Mouse (Mus musculus): ENCODE data around the gene Map4k2. TPM values are rescaled to one million over a fixed set of nuclear protein-coding genes. Genes with fewer than 3 reads are reported as not detected.
A peak's percentile ranks its signal among the peaks of the same experiment; 100 is the strongest.

Gene Map4k2
- total RNA-seq, 2 experiments from 2014 or later: 27.2 to 37.3 TPM

DNA sequence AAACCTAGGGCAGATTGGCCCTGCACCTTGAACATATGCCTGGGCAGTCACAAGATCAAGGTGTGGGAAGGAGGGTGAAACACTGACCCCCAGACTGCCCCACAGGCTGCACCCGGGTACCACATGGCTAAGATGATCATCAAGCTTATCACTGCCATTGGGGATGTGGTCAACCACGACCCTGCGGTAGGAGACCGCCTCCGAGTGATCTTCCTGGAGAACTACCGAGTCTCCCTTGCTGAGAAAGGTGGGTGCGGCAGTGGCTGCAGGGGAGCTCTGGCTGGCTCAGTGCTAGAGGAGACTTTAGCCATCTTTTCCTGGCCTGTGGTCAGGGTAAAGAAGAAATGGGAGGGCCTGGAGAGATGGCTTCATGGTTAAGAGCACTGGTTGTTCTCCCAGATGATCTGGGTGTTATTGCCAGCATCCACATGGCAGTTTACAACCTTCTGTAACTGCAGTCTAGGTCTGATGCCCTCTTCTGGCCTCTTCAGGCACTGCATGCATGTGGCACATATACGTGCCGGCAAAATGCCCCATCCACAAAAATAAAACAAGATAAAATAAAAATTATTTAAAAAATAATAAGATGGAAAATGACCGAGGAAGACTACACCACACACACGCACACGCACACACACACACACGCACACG is 51.9 kb downstream of the Map4k2 start:
- ATAC-seq (replicated peaks; ENCODE audit: low FRiP score, low TSS enrichment, poor library complexity, severe bottlenecking): no peak

- ATAC-seq (replicated peaks; ENCODE audit: low FRiP score, low TSS enrichment, poor library complexity, severe bottlenecking): no peak
These were observed 52.7 kb downstream of the Map4k2 start for GRCm38 (mm10) chr19:6393637-6394036.

DNA sequence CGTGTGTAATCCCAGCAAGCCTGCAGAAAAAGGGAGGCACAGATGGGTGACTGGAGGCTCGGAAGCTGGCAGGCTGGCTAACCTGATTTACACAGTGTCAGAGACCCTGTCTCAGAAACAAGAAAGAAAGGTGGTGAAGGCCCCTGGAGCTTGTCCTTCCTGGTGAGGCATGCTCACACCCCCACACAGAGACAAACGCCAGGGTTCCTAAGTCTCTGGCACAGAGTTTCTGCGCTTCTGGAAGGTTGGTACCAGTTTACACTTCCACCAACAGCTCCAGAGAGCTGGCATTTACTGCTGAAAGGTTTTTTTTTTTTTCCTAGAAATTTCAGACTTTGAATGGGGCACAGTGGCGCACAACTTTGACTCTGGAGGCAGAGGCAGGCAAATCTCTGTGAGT is 55.3 kb downstream of the Map4k2 start:
- ATAC-seq (replicated peaks; ENCODE audit: low FRiP score, low TSS enrichment, poor library complexity, severe bottlenecking): no peak

- no peak for ATAC-seq (replicated peaks; ENCODE audit: low FRiP score, low TSS enrichment, poor library complexity, severe bottlenecking)
These were observed 56.8 kb downstream of the Map4k2 start for GRCm38 (mm10) chr19:6397582-6398249.

- no peak for ATAC-seq (replicated peaks; ENCODE audit: low FRiP score, low TSS enrichment, poor library complexity, severe bottlenecking)
These were observed 57.7 kb downstream of the Map4k2 start for GRCm38 (mm10) chr19:6398447-6399284.

DNA sequence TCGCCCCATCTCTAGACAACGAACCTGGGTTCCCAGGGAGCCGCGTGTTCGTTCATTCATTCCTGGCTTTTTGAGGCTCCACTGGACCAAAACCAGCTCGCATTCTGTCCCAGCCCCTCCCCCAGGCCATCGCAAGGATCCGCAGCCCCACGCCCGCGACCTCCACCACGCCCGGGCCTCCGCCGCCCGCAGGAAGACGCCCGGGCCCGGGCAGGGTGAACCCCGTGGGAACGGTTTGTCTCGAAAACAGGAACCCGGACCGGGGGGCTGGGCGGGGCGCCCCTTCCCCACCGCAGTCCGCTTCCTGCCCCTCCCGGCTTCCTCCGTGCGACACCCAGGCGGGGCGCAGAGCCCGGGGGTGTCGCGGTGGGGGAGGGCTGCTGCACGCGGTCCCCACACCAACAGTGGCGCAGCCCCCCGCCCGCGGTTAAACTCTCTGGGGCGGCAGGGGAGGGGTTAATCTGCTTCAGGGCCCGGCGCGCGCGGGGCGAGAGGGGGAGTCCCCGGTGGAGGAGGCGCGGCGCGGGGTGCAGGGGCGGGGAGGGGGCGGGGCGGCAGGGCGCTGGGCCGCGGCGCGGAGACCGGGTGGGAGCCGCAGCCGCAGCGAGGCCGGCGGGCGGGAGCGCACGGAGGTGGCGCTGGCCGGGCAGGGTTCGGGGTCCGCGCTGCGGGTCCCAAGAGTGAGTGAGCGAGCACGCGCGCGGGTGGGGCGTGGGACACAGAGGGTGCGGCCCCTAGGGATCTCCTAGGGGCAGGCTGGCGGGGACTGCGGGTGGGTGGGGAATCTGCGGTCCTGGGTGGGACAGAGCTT is 58.6 kb downstream of the Map4k2 start, which contains the start of gene Rasgrp2:
Gene Rasgrp2, plus strand, starts transcription at position 56 of the 811 bp plus-strand sequence.
- ATAC-seq (replicated peaks; ENCODE audit: low FRiP score, low TSS enrichment, poor library complexity, severe bottlenecking): no peak

DNA sequence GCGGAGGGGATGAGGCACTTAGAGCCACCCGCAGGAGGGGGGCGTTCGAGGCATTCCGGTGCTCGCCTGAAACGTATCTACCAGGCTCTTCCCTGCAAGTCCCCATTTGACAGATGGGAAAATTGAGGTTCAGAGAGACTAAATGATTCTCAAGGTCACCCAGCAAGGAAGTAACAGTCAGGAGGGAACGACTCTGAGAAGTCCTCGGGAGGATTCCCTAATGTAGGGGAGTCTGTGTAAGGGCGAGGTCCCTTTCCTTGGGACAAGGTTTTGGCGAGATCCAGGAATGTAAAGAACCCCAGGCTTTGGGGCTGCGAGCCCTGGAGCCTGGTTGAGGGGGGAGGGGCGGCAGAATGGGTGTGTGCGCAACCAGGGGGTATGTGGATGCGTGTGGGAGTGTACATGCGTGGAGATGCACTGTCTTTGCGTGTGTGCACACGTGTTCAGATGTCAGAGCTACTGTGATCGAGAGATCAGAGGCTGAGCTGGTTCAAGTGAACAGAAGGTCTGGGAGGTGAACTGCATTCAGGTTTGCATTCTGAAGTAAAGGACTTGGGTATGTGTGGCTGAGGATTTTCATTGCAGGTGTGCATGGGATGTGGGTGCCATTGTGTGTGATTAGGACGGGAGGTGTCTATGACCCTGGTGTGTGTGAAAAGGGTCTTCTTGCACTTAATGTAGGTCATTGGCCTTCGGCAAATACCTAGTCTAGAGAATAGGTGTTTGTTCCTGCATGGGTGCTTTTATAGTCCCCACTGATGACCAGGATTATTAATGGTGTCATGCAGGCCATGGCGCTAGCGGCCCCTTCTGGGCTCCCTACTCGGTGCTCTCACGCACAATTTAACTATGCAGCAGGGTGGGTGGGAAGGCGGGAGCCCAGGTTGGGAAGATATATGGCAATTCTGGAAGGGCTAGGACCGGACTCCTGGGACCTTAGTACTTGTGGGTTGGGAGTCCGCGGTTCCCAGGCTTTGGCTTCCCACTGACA is 59.5 kb downstream of the Map4k2 start:
- ATAC-seq (replicated peaks; ENCODE audit: low FRiP score, low TSS enrichment, poor library complexity, severe bottlenecking): no peak

DNA sequence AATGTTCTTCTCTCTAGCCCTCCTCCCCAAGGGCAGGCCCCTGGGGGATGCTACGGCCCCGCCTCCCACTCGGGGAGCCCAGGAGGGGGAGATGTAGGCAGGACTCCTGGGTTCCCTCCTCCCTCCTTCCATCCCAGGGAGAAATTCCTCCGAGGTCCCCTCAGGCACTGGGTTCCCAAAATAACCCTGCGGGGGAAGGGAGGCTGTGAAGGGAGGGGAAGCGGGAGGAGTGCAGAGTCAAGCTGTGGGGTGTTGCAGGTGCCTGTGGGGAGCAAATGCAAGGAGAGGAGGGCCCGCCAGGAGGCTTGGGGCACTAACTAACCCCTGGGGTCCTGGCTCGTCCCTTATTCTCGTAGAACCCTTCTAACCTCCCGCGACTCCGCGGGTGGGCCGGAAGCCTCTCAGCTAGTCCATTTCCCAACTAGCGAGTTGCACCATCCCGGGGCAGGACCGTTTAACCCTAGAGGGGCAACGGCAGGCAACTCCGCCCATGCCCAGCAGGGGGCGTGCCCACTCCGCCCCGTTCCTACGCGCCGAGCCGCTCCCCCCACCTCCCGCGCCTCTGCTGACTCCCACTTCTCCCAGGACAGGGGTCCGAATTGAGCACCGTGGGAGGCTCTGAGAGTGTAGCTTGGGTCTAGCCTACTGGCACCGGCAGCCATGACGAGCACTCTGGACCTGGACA is 60.3 kb downstream of the Map4k2 start:
- peak; percentile 62; the same call in 1 of the 2 replicates for ATAC-seq (replicated peaks; ENCODE audit: low FRiP score, low TSS enrichment, poor library complexity, severe bottlenecking)

DNA sequence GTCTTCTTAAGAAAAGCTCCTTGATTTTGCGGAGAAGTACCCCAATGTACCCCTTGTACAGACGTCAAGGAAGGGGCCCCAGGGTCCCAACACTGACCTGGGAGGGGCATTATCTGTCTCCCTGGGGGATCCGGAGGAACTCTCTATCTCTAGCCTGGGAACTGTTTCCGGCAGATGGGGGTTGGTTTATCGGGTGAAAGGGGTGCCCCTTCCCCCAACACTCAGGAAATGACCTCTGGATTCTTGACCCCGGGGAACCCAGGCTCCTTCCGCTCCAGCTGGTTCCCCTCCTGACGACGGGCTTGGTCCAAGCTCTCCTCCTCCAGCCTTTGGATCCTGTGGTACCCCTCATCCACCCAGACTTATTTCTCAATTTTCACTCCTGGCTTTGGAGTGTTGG is 61.0 kb downstream of the Map4k2 start:
- ATAC-seq (replicated peaks; ENCODE audit: low FRiP score, low TSS enrichment, poor library complexity, severe bottlenecking): no peak

- no peak for ATAC-seq (replicated peaks; ENCODE audit: low FRiP score, low TSS enrichment, poor library complexity, severe bottlenecking)
These were observed 62.9 kb downstream of the Map4k2 start for GRCm38 (mm10) chr19:6403869-6404268.

Other genes starting within 250 kb of the Map4k2 start
- 3.5 and 5.7 TPM in 2 replicates for gene AC131692.1, start 246.7 kb upstream of the Map4k2 start, total RNA-seq (2014; fragmentation: Nextera tagmentation)
- gene AC131692.1, start 246.7 kb upstream of the Map4k2 start, total RNA-seq (2017): 0.95 and 1.6 TPM in 2 replicates
- gene Naaladl1, start 235.4 kb upstream of the Map4k2 start, total RNA-seq (2014; fragmentation: Nextera tagmentation): 1.5 and 2.1 TPM in 2 replicates
- not detected in 2 replicates for gene Naaladl1, start 235.4 kb upstream of the Map4k2 start, total RNA-seq (2017)
- 18.8 and 20.9 TPM in 2 replicates for gene Sac3d1, start 222.5 kb upstream of the Map4k2 start, total RNA-seq (2014; fragmentation: Nextera tagmentation)
- gene Sac3d1, start 222.5 kb upstream of the Map4k2 start, total RNA-seq (2017): 7.7 and 9.3 TPM in 2 replicates
- gene Snx15, start 212.8 kb upstream of the Map4k2 start, total RNA-seq (2014; fragmentation: Nextera tagmentation): 15.2 and 24.6 TPM in 2 replicates
- gene Snx15, start 212.8 kb upstream of the Map4k2 start, total RNA-seq (2017): 7.0 and 13.2 TPM in 2 replicates
- 2.0 TPM in 1 of 2 replicates, not detected in the other for gene Batf2, start 200.2 kb upstream of the Map4k2 start, total RNA-seq (2014; fragmentation: Nextera tagmentation)
- 0.42 TPM in 1 of 2 replicates, not detected in the other for gene Batf2, start 200.2 kb upstream of the Map4k2 start, total RNA-seq (2017)
- 43.2 and 45.4 TPM in 2 replicates for gene Arl2, start 199.6 kb upstream of the Map4k2 start, total RNA-seq (2014; fragmentation: Nextera tagmentation)
- gene Arl2, start 199.6 kb upstream of the Map4k2 start, total RNA-seq (2017): 26.4 and 38.6 TPM in 2 replicates
- not detected in 2 replicates for gene Majin, start 156.7 kb upstream of the Map4k2 start, total RNA-seq (2014; fragmentation: Nextera tagmentation)
- gene Majin, start 156.7 kb upstream of the Map4k2 start, total RNA-seq (2017): not detected in 2 replicates
- not detected in 2 replicates for gene Gpha2, start 114.8 kb upstream of the Map4k2 start, total RNA-seq (2014; fragmentation: Nextera tagmentation)
- gene Gpha2, start 114.8 kb upstream of the Map4k2 start, total RNA-seq (2017): not detected in 2 replicates
- gene Ppp2r5b, start 105.3 kb upstream of the Map4k2 start, total RNA-seq (2014; fragmentation: Nextera tagmentation): 10.9 and 24.0 TPM in 2 replicates
- gene Ppp2r5b, start 105.3 kb upstream of the Map4k2 start, total RNA-seq (2017): 8.6 and 10.3 TPM in 2 replicates
- 22.6 and 30.2 TPM in 2 replicates for gene Atg2a, start 99.5 kb upstream of the Map4k2 start, total RNA-seq (2014; fragmentation: Nextera tagmentation)
- gene Atg2a, start 99.5 kb upstream of the Map4k2 start, total RNA-seq (2017): 5.8 and 11.8 TPM in 2 replicates
- 50.0 and 60.7 TPM in 2 replicates for gene Ehd1, start 64.4 kb upstream of the Map4k2 start, total RNA-seq (2014; fragmentation: Nextera tagmentation)
- 26.7 and 62.5 TPM in 2 replicates for gene Ehd1, start 64.4 kb upstream of the Map4k2 start, total RNA-seq (2017)
- gene Cdc42bpg, start 34.7 kb upstream of the Map4k2 start, total RNA-seq (2014; fragmentation: Nextera tagmentation): 3.4 and 4.4 TPM in 2 replicates
- gene Cdc42bpg, start 34.7 kb upstream of the Map4k2 start, total RNA-seq (2017): 3.1 and 3.7 TPM in 2 replicates
- 39.8 and 56.2 TPM in 2 replicates for gene Men1, start 6.2 kb upstream of the Map4k2 start, total RNA-seq (2014; fragmentation: Nextera tagmentation)
- gene Men1, start 6.2 kb upstream of the Map4k2 start, total RNA-seq (2017): 17.8 and 19.8 TPM in 2 replicates
- gene Sf1, start 22.6 kb downstream of the Map4k2 start, total RNA-seq (2014; fragmentation: Nextera tagmentation): 286 and 398 TPM in 2 replicates
- 253 and 302 TPM in 2 replicates for gene Sf1, start 22.6 kb downstream of the Map4k2 start, total RNA-seq (2017)
- 4.9 TPM in 1 of 2 replicates, not detected in the other for gene Pygm, start 43.3 kb downstream of the Map4k2 start, total RNA-seq (2014; fragmentation: Nextera tagmentation)
- 0.04 and 4.9 TPM in 2 replicates for gene Pygm, start 43.3 kb downstream of the Map4k2 start, total RNA-seq (2017)
- gene Rasgrp2, start 58.2 kb downstream of the Map4k2 start, total RNA-seq (2014; fragmentation: Nextera tagmentation): 41.2 and 64.6 TPM in 2 replicates
- 21.6 and 32.0 TPM in 2 replicates for gene Rasgrp2, start 58.2 kb downstream of the Map4k2 start, total RNA-seq (2017)
- gene Nrxn2, start 77.6 kb downstream of the Map4k2 start, total RNA-seq (2014; fragmentation: Nextera tagmentation): not detected in 2 replicates
- gene Nrxn2, start 77.6 kb downstream of the Map4k2 start, total RNA-seq (2017): not detected in 2 replicates
- not detected in 2 replicates for gene Slc22a12, start 201.9 kb downstream of the Map4k2 start, total RNA-seq (2014; fragmentation: Nextera tagmentation)
- gene Slc22a12, start 201.9 kb downstream of the Map4k2 start, total RNA-seq (2017): not detected in 2 replicates